Mouse (Mus musculus) CH12.LX (cell line): ENCODE data around the gene Kifc5b. TPM values are rescaled to one million over a fixed set of nuclear protein-coding genes. Genes with fewer than 3 reads are reported as not detected.

ENCODE experiments used
- DNase-seq: peaks from one replicate; pipeline ENCODE4 v3.0.0-alpha.2; 2013; ENCODE audit errors: extremely low read depth
- H3K27ac ChIP-seq: 2 replicates; pipeline ENCODE4 v1.5.1; 2012; ENCODE audit warnings: low read depth, mild to moderate bottlenecking, control low read depth, moderate library complexity; ENCODE audit not compliant: insufficient read depth
- H3K27me3 ChIP-seq: replicated peaks from 2 replicates; pipeline ENCODE3; 2012; ENCODE audit warnings: inconsistent platforms
- H3K36me3 ChIP-seq, 2 experiments: replicated peaks in 1 of 2; 2 replicates each; pipeline versions ENCODE3 to v1.6.1; 2012; ENCODE audit warnings: inconsistent platforms in 1 of 2, low read length in 1 of 2, mild to moderate bottlenecking in 1 of 2, mixed read lengths in 1 of 2, moderate library complexity in 1 of 2; ENCODE audit not compliant: control insufficient read depth in 1 of 2, insufficient read depth in 1 of 2
- H3K4me1 ChIP-seq, 2 experiments: 2 replicates each; pipeline ENCODE4 v1.6.1; 2012; ENCODE audit warnings: inconsistent platforms in 1 of 2, moderate library complexity in 1 of 2; ENCODE audit not compliant: insufficient read depth in 2 of 2, control insufficient read depth in 1 of 2
- H3K4me2 ChIP-seq: 2 replicates; pipeline ENCODE4 v1.6.1; 2012; ENCODE audit warnings: low read depth, mild to moderate bottlenecking, control low read depth; ENCODE audit not compliant: poor library complexity, insufficient read depth, severe bottlenecking
- H3K4me3 ChIP-seq, 3 experiments: fragments of 150-350 bp in 1 of 3; sonication (generic) in 1 of 3; replicated peaks in 1 of 3; 2 replicates each; pipeline versions ENCODE3 to v1.5.1; 2011 to 2012; ENCODE audit warnings: low read depth in 2 of 3, low read length in 2 of 3, mild to moderate bottlenecking in 2 of 3, moderate library complexity in 2 of 3, control low read depth in 1 of 3, improper control_type of control experiment in 1 of 3, inconsistent platforms in 1 of 3, mixed read lengths in 1 of 3; ENCODE audit not compliant: poor library complexity in 1 of 3
- H3K79me2 ChIP-seq: replicated peaks from 2 replicates; pipeline ENCODE4 v1.6.1; 2012; ENCODE audit warnings: mild to moderate bottlenecking, moderate library complexity; ENCODE audit not compliant: control insufficient read depth, poor library complexity, insufficient read depth, severe bottlenecking; ENCODE audit errors: extremely low read depth
- H3K9ac ChIP-seq: 2 replicates; pipeline ENCODE4 v1.6.1; 2012; ENCODE audit warnings: low read depth, mild to moderate bottlenecking, control low read depth, moderate library complexity; ENCODE audit not compliant: insufficient read depth
- H3K9me3 ChIP-seq: replicated peaks from 2 replicates; pipeline ENCODE3; 2012; ENCODE audit warnings: low read length, inconsistent platforms, mixed read lengths
- CHD1 ChIP-seq: IDR thresholded peaks from 2 replicates; pipeline ENCODE4 v1.6.1; 2012; ENCODE audit warnings: low read depth, low read length, improper control_type of control experiment, inconsistent platforms
- CTCF ChIP-seq, 2 experiments: IDR thresholded peaks in 1 of 2; conservative IDR thresholded peaks in 1 of 2; 2 replicates each; pipeline ENCODE4 v1.5.1; 2011 to 2012; ENCODE audit warnings: low read depth in 2 of 2, low read length in 2 of 2, improper control_type of control experiment in 1 of 2, inconsistent platforms in 1 of 2, mild to moderate bottlenecking in 1 of 2, moderate library complexity in 1 of 2
- E2F4 ChIP-seq: IDR thresholded peaks from 2 replicates; pipeline ENCODE4 v1.6.1; 2011; ENCODE audit warnings: low read depth, low read length, improper control_type of control experiment; ENCODE audit not compliant: insufficient replicate concordance
- EP300 ChIP-seq: IDR thresholded peaks from 2 replicates; pipeline ENCODE4 v1.6.1; 2011; ENCODE audit warnings: low read length, improper control_type of control experiment
- ETS1 ChIP-seq: conservative IDR thresholded peaks from 2 replicates; pipeline ENCODE4 v1.6.1; 2012; ENCODE audit warnings: low read depth, mild to moderate bottlenecking, inconsistent platforms, low read length, improper control_type of control experiment, moderate library complexity
- IRF4 ChIP-seq: IDR thresholded peaks from 2 replicates; pipeline ENCODE4 v1.6.1; 2014; ENCODE audit warnings: low read depth, mild to moderate bottlenecking, inconsistent platforms, low read length, improper control_type of control experiment
- JUND ChIP-seq: conservative IDR thresholded peaks from 2 replicates; pipeline ENCODE4 v1.6.1; 2011; ENCODE audit warnings: low read depth, low read length, improper control_type of control experiment
- MAFK ChIP-seq: IDR thresholded peaks from 2 replicates; pipeline ENCODE4 v1.6.1; 2011; ENCODE audit warnings: low read length, improper control_type of control experiment; ENCODE audit not compliant: insufficient replicate concordance
- MXI1 ChIP-seq: IDR thresholded peaks from 2 replicates; pipeline ENCODE4 v1.6.1; 2011; ENCODE audit warnings: mild to moderate bottlenecking, low read depth, low read length, improper control_type of control experiment
- MYC ChIP-seq: IDR thresholded peaks from 2 replicates; pipeline ENCODE4 v1.6.1; 2011; ENCODE audit warnings: low read depth, mild to moderate bottlenecking, improper control_type of control experiment, low read length
- POLR2A ChIP-seq: IDR thresholded peaks from 2 replicates; pipeline ENCODE4 v1.6.1; 2011; ENCODE audit warnings: low read depth, mild to moderate bottlenecking, improper control_type of control experiment, low read length
- UBTF ChIP-seq: IDR thresholded peaks from 2 replicates; pipeline ENCODE4 v1.6.1; 2012; ENCODE audit warnings: low read depth, mild to moderate bottlenecking, inconsistent platforms, low read length, improper control_type of control experiment, moderate library complexity
- USF1 ChIP-seq: IDR thresholded peaks from 2 replicates; pipeline ENCODE4 v1.6.1; 2014; ENCODE audit warnings: low read depth, mild to moderate bottlenecking, inconsistent platforms, low read length, improper control_type of control experiment
- ZC3H11A ChIP-seq: IDR thresholded peaks from 2 replicates; pipeline ENCODE4 v1.6.1; 2012; ENCODE audit warnings: low read depth, mild to moderate bottlenecking, inconsistent platforms, low read length, improper control_type of control experiment
- ZKSCAN1 ChIP-seq: IDR thresholded peaks from 2 replicates; pipeline ENCODE4 v1.6.1; 2012; ENCODE audit warnings: low read depth, inconsistent platforms, low read length, improper control_type of control experiment, borderline replicate concordance
- ZNF384 ChIP-seq: IDR thresholded peaks from 2 replicates; pipeline ENCODE4 v1.6.1; 2012; ENCODE audit warnings: low read depth, low read length, improper control_type of control experiment, inconsistent platforms
- dilution Hi-C: fragments of 300-500 bp; cut with MboI; formaldehyde crosslinking; loops from 2 replicates; pipeline ENCODE4 v1.14.3; 2020; ENCODE audit warnings: low sequenced_read_pairs; ENCODE audit not compliant: extremely low pct_unique_long_range_greater_than_20kb, extremely low pct_ligation_motif_present
- in situ Hi-C: fragments of 300-500 bp; cut with MboI; formaldehyde crosslinking; loops from 3 replicates; pipeline ENCODE4 v1.14.3; 2019; ENCODE audit warnings: low sequenced_read_pairs, low pct_ligation_motif_present, low pct_unique_long_range_greater_than_20kb, mixed read lengths
- polyA plus RNA-seq: library from polyadenylated mRNA; unstranded; fragments of >175 nt; gene quantifications from 2 replicates; pipeline ENCODE4 v1.2.1, GENCODE M21; 2012; ENCODE audit warnings: low read depth; ENCODE audit not compliant: insufficient read length
- total RNA-seq, 2 experiments: library from RNA; depleted of rRNA; stranded (reverse); fragments of 300-350 nt in 1 of 2; fragments of >200 nt in 1 of 2; gene quantifications; 2 replicates each; pipeline ENCODE4 v1.2.3; 2012 to 2014

Gene Kifc5b
- total and polyA plus RNA-seq, 3 experiments = 12.1 to 26.9 (median 22.2) TPM

DNA sequence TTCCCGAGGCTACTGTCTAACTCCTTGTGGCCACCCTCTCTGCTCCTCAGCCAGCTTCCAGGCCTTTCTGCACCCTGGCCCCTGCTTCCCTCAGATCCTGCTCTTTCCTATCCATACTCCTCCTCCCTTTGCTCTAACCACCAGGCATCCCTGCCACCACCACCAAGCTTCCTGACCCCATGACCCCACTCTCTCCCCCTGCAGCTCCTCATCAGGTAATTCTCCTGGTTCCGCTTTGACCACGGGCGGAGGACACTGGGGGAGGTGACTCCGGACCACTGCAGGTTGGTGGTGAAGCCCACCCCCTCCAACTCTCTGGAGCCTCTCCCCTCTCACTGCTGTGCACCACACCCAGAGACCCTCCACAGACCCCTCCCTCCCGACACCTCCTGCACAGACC lies 50.6 kb downstream of the Kifc5b start:
- no peak overlapping the region for H3K4me3 ChIP-seq
- H3K9ac ChIP-seq = no peak overlapping the region
- TF ChIP-seq UBTF (no peak), MYC (no peak), CTCF (conservative IDR thresholded peaks at IDR 0.05 in 1 of 2, IDR thresholded peaks at IDR 0.05 in 1 of 2; ENCODE audit: low read depth in 2 of 2, low read length in 2 of 2) (no peak), JUND (no peak), ZC3H11A (no peak), ETS1 (no peak), E2F4 (no peak), IRF4 (no peak), ZKSCAN1 (no peak), MAFK (no peak), USF1 (no peak), POLR2A (no peak), MXI1 (no peak), EP300 (no peak)
- peaks cover 0 to 7% of the 10 kb centered on the region in 2 experiments; a peak in 1 of 4 replicates for H3K4me1 ChIP-seq
- in situ Hi-C loops (no loop called here), dilution Hi-C loops (no loop called here)
- no peak overlapping the region for H3K27ac ChIP-seq
- H3K4me2 ChIP-seq = no peak overlapping the region
- no peaks in the 10 kb centered on the region; the same call in 1 of the 2 replicates for H3K79me2 ChIP-seq
- H3K27me3 ChIP-seq = peaks cover 11% of the 10 kb centered on the region
- peaks cover 4 to 7% of the 10 kb centered on the region in 2 experiments for H3K36me3 ChIP-seq
- no peak for DNase-seq
- no peaks in the 10 kb centered on the region for H3K9me3 ChIP-seq

DNA sequence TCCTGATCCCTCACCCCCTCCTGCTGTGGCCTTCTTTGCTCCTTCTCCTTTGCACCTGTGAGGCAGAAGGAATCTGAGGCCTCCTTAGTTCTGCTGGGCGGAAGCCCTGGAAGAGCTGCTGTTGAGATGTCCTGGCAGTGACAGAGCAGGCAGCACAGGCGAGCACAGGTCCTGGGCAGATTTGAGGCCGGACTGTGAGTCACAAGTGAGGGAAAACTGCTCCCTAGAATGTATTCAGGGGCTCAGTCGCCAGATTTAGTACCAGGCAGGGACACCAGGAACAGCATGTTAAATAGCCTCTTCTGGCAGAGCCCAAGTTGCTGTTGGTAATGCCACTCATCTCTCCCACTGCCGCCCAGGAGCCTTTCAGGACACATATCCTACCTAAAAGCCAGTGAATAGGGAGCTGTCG lies 51.3 kb downstream of the Kifc5b start:
- H3K4me3 ChIP-seq = no peak overlapping the region
- H3K36me3 ChIP-seq = peaks cover 4% of the 10 kb centered on the region in 2 experiments
- no peak overlapping the region for H3K27ac ChIP-seq
- no peaks in the 10 kb centered on the region for H3K9me3 ChIP-seq
- DNase-seq = no peak
- in situ Hi-C loops (no loop called here), dilution Hi-C loops (no loop called here)
- TF ChIP-seq ZNF384 (no peak), ZC3H11A (no peak), USF1 (no peak), UBTF (no peak), CHD1 (no peak)
- H3K9ac ChIP-seq = no peak overlapping the region
- no peaks in the 10 kb centered on the region; the same call in 1 of the 2 replicates for H3K79me2 ChIP-seq
- peaks cover 0 to 7% of the 10 kb centered on the region in 2 experiments; a peak in 1 of 4 replicates for H3K4me1 ChIP-seq
- H3K4me2 ChIP-seq = no peak overlapping the region
- H3K27me3 ChIP-seq = peaks cover 11% of the 10 kb centered on the region
